Mouse (Mus musculus) erythroblast, adult 5-6 weeks (primary cell): ENCODE measurements at regions not wholly inside any gene's neighbourhood (a gene's known extent, or its start where the extent isn't known, plus 50 kb on each side); places are given as distances from the start of the nearest gene placed in this dataset.

ENCODE experiments used
- ATAC-seq: replicated peaks from 2 replicates; pipeline ENCODE4 v1.8.0; 2016; ENCODE audit warnings: moderate number of reproducible peaks, mild to moderate bottlenecking, moderate TSS enrichment, inconsistent platforms; ENCODE audit not compliant: poor library complexity, low FRiP score, severe bottlenecking

GRCm38 (mm10) chr3:142939773-142940172 lies 58.0 kb upstream of the Pkn2 start:
- ATAC-seq: no peak

GRCm38 (mm10) chr3:142935949-142936348 lies 54.1 kb upstream of the Pkn2 start:
- ATAC-seq: no peak

GRCm38 (mm10) chr3:142934326-142934725 lies 52.5 kb upstream of the Pkn2 start:
- ATAC-seq: no peak

GRCm38 (mm10) chr3:142933684-142934259 lies 52.0 kb upstream of the Pkn2 start:
- no peak for ATAC-seq
